Mouse (Mus musculus) heart, embryonic 14.5 days (tissue): ENCODE results near the gene Trim7. TPM values are rescaled to one million over a fixed set of nuclear protein-coding genes. Genes with fewer than 3 reads are reported as not detected.
A peak's percentile ranks its signal among the peaks of the same experiment; 100 is the strongest.

Source experiments
- ATAC-seq: fragments of 200-750 bp; cut with Nextera tagmentation; 2 replicates; pipeline ENCODE4 v1.8.0; 2017; ENCODE audit warnings: low read depth, moderate TSS enrichment; ENCODE audit not compliant: insufficient number of reproducible peaks, insufficient read depth, low FRiP score
- H3K27ac ChIP-seq, 2 experiments: fragments of 200-500 bp in 1 of 2; fragments of 300-500 bp in 1 of 2; sonication (generic) in 1 of 2; replicated peaks in 1 of 2; 2 replicates each; pipeline ENCODE4 v1.5.1; 2012 to 2014; ENCODE audit warnings: low read depth in 2 of 2, low read length in 2 of 2, control low read depth in 1 of 2, mild to moderate bottlenecking in 1 of 2, mixed read lengths in 1 of 2; ENCODE audit not compliant: control insufficient read depth in 1 of 2, insufficient read depth in 1 of 2
- H3K27me3 ChIP-seq: fragments of 300-500 bp; sonication (generic); 2 replicates; pipeline ENCODE4 v1.6.1; 2014; ENCODE audit warnings: mild to moderate bottlenecking, low read length, control low read depth; ENCODE audit not compliant: control insufficient read depth, insufficient read depth
- H3K36me3 ChIP-seq: fragments of 300-500 bp; sonication (generic); 2 replicates; pipeline ENCODE4 v1.6.1; 2014; ENCODE audit warnings: mild to moderate bottlenecking, control low read depth, low read length, mixed read lengths; ENCODE audit not compliant: control insufficient read depth, insufficient read depth
- H3K4me1 ChIP-seq, 2 experiments: fragments of 200-500 bp in 1 of 2; fragments of 300-500 bp in 1 of 2; sonication (generic) in 1 of 2; 2 replicates each; pipeline ENCODE4 v1.6.1; 2012 to 2014; ENCODE audit warnings: low read length in 2 of 2, control low read depth in 1 of 2, mixed read lengths in 1 of 2; ENCODE audit not compliant: control insufficient read depth in 2 of 2, insufficient read depth in 2 of 2
- H3K4me2 ChIP-seq: fragments of 300-500 bp; sonication (generic); 2 replicates; pipeline ENCODE4 v1.6.1; 2014; ENCODE audit warnings: mild to moderate bottlenecking, low read length
- H3K4me3 ChIP-seq, 2 experiments: fragments of 200-500 bp in 1 of 2; fragments of 300-500 bp in 1 of 2; sonication (generic) in 1 of 2; 2 replicates each; pipeline ENCODE4 v1.5.1; 2012 to 2014; ENCODE audit warnings: low read length in 2 of 2, mild to moderate bottlenecking in 2 of 2, control low read depth in 1 of 2, low read depth in 1 of 2, moderate library complexity in 1 of 2; ENCODE audit not compliant: control insufficient read depth in 1 of 2, insufficient read depth in 1 of 2
- H3K9ac ChIP-seq: fragments of 300-500 bp; sonication (generic); 2 replicates; pipeline ENCODE4 v1.6.1; 2014; ENCODE audit warnings: mild to moderate bottlenecking, low read length
- H3K9me3 ChIP-seq: fragments of 300-500 bp; sonication (generic); 2 replicates; pipeline ENCODE4 v1.6.1; 2016; ENCODE audit warnings: low read length, control low read depth; ENCODE audit not compliant: control insufficient read depth
- WGBS: fragments of 180-500 bp; shearing (Covaris S2); extraction: QIAGEN DNeasy Blood & Tissue Kit; methylation state at CpG from one replicate; pipeline ENCODE4 v1.1.7; 2014; 5-methylcytosine and 5-hydroxymethylcytosine counted together
- polyA plus RNA-seq: library from polyadenylated mRNA; unstranded; fragments of >200 nt; fragmentation: Nextera tagmentation; extraction: Ambion mirVana; gene quantifications from 2 replicates; pipeline ENCODE4 v1.2.1, GENCODE M21; 2014

The Trim7 gene
- polyA plus RNA-seq, 1 experiment from 2014 or later: 1.5 TPM

GRCm38 (mm10) chr11:48830279-48830678 lies 4.3 kb downstream of the Trim7 start:
- 0 out of 2 replicates have a peak, but pooled peaks cover 4% of the 10 kb centered on the region for H3K9me3 ChIP-seq
- no peak for ATAC-seq
- 15% methylated on average over 2 of the region's 2 CpGs for WGBS
- H3K27ac ChIP-seq: no peak overlapping the region
- no peaks in the 10 kb centered on the region for H3K36me3 ChIP-seq
- H3K4me1 ChIP-seq: no peaks in the 10 kb centered on the region; a peak in 1 of 4 replicates
- no peaks in the 10 kb centered on the region for H3K27me3 ChIP-seq
- H3K4me2 ChIP-seq: no peak overlapping the region
- no peak overlapping the region for H3K9ac ChIP-seq
- H3K4me3 ChIP-seq: no peak overlapping the region

GRCm38 (mm10) chr11:48831273-48831672 lies 5.3 kb downstream of the Trim7 start:
- WGBS: 68% methylated on average over 2 of the region's 2 CpGs
- Histone ChIP-seq H3K27me3 (no peaks in the 10 kb centered on the region), H3K36me3 (no peaks in the 10 kb centered on the region), H3K4me1 (no peaks in the 10 kb centered on the region; a peak in 1 of 4 replicates), H3K9ac (no peak overlapping the region), H3K9me3 (0 out of 2 replicates have a peak, but pooled peaks cover 4% of the 10 kb centered on the region), H3K4me2 (no peak overlapping the region), H3K4me3 (no peak overlapping the region), H3K27ac (no peak overlapping the region)
- no peak for ATAC-seq

GRCm38 (mm10) chr11:48833078-48833730 lies 7.3 kb downstream of the Trim7 start:
- Histone ChIP-seq H3K27me3 (peaks cover 6% of the 10 kb centered on the region; the same call in 1 of the 2 replicates), H3K9me3 (no peaks in the 10 kb centered on the region), H3K27ac (no peak overlapping the region), H3K9ac (no peak overlapping the region), H3K4me1 (peaks cover 0 to 3% of the 10 kb centered on the region in 2 experiments; a peak in 2 of 4 replicates), H3K36me3 (no peaks in the 10 kb centered on the region), H3K4me3 (peak overlapping the region in 1 of 2 experiments; percentile 77; a peak in 3 of 4 replicates), H3K4me2 (peak overlapping the region; percentile 73)
- WGBS: 43% methylated on average over 9 of the region's 9 CpGs
- ATAC-seq: no peak

GRCm38 (mm10) chr11:48833731-48834639 lies 8.0 kb downstream of the Trim7 start:
- ATAC-seq: peak; percentile 88
- H3K9ac ChIP-seq: peak overlapping the region; percentile 82
- H3K36me3 ChIP-seq: no peaks in the 10 kb centered on the region
- peak overlapping the region; percentile 77 to 91 for H3K4me3 ChIP-seq
- under 1% methylated on average over 30 of the region's 30 CpGs for WGBS
- peak overlapping the region; percentile 79 to 80 for H3K27ac ChIP-seq
- peaks cover 6% of the 10 kb centered on the region; the same call in 1 of the 2 replicates for H3K27me3 ChIP-seq
- peaks cover 3 to 5% of the 10 kb centered on the region in 2 experiments for H3K4me1 ChIP-seq
- peak overlapping the region; percentile 73 for H3K4me2 ChIP-seq
- H3K9me3 ChIP-seq: no peaks in the 10 kb centered on the region

GRCm38 (mm10) chr11:48835923-48836322 lies 10.0 kb downstream of the Trim7 start:
- 77% methylated on average over 6 of the region's 6 CpGs for WGBS
- Histone ChIP-seq H3K27ac (no peak overlapping the region), H3K4me2 (no peak overlapping the region), H3K36me3 (no peaks in the 10 kb centered on the region), H3K4me1 (peaks cover 3 to 5% of the 10 kb centered on the region in 2 experiments), H3K27me3 (peaks cover 6% of the 10 kb centered on the region; the same call in 1 of the 2 replicates), H3K9me3 (no peaks in the 10 kb centered on the region), H3K9ac (no peak overlapping the region), H3K4me3 (no peak overlapping the region)
- no peak for ATAC-seq

GRCm38 (mm10) chr11:48836990-48837309 lies 11.0 kb downstream of the Trim7 start:
- Histone ChIP-seq H3K9me3 (no peaks in the 10 kb centered on the region), H3K4me2 (peak overlapping the region; percentile 76), H3K27ac (no peak overlapping the region), H3K27me3 (peaks cover 6% of the 10 kb centered on the region; the same call in 1 of the 2 replicates), H3K36me3 (no peaks in the 10 kb centered on the region), H3K4me1 (peaks cover 3 to 5% of the 10 kb centered on the region in 2 experiments), H3K9ac (peak overlapping the region; percentile 75), H3K4me3 (peak overlapping the region; percentile 76 to 78)
- WGBS: 14% methylated on average over 11 of the region's 11 CpGs
- ATAC-seq: 0 out of 2 replicates have a peak, but pooled peaks have one; percentile 1

- no peaks in the 10 kb centered on the region for H3K36me3 ChIP-seq
- peak overlapping the region; percentile 76 to 78 for H3K4me3 ChIP-seq
- peak overlapping the region in 1 of 2 experiments; percentile 34; a peak in 2 of 4 replicates for H3K27ac ChIP-seq
- H3K4me2 ChIP-seq: peak overlapping the region; percentile 76
- WGBS: under 1% methylated on average over 77 of the region's 77 CpGs
- peaks cover 6% of the 10 kb centered on the region; the same call in 1 of the 2 replicates for H3K27me3 ChIP-seq
- peak overlapping the region; percentile 75 for H3K9ac ChIP-seq
- peaks cover 3 to 5% of the 10 kb centered on the region in 2 experiments for H3K4me1 ChIP-seq
- peak; percentile 36; the same call in 1 of the 2 replicates for ATAC-seq
- H3K9me3 ChIP-seq: no peaks in the 10 kb centered on the region
Observed at GRCm38 (mm10) chr11:48837310-48838180, 11.6 kb downstream of the Trim7 start.
